Mouse (Mus musculus) brain, embryonic 18.5 days (tissue): Measurements from ENCODE around the gene Aspg.
A peak's percentile ranks its signal among the peaks of the same experiment; 100 is the strongest.

ENCODE experiments used
- DNase-seq: peaks from one replicate; pipeline ENCODE4 v3.0.0-alpha.2; 2012; ENCODE audit warnings: low read depth, low spot score

The Aspg gene

GRCm38 (mm10) chr12:112113710-112114109 lies 7.2 kb downstream of the Aspg start:
- no peak for DNase-seq

- no peak for DNase-seq
Measured at GRCm38 (mm10) chr12:112117006-112117405, 10.5 kb downstream of the Aspg start.

- no peak for DNase-seq
Measured at GRCm38 (mm10) chr12:112117649-112118048, 11.2 kb downstream of the Aspg start.

GRCm38 (mm10) chr12:112121188-112121587 lies 14.7 kb downstream of the Aspg start:
- no peak for DNase-seq

GRCm38 (mm10) chr12:112125903-112126302 lies 19.4 kb downstream of the Aspg start:
- DNase-seq, result no peak

- DNase-seq, result no peak
Measured at GRCm38 (mm10) chr12:112126931-112127635, 20.6 kb downstream of the Aspg start.

GRCm38 (mm10) chr12:112128526-112128925 lies 22.0 kb downstream of the Aspg start:
- DNase-seq, result no peak

GRCm38 (mm10) chr12:112129300-112129856 lies 22.9 kb downstream of the Aspg start:
- DNase-seq, result no peak

- no peak for DNase-seq
Measured at GRCm38 (mm10) chr12:112130161-112130860, 23.8 kb downstream of the Aspg start.

- no peak for DNase-seq
Measured at GRCm38 (mm10) chr12:112130957-112131356, 24.5 kb downstream of the Aspg start.

- DNase-seq, result no peak
Measured at GRCm38 (mm10) chr12:112140231-112140630, 33.8 kb downstream of the Aspg start.

- no peak for DNase-seq
Measured at GRCm38 (mm10) chr12:112140745-112141144, 34.3 kb downstream of the Aspg start.

GRCm38 (mm10) chr12:112141300-112141699 lies 34.8 kb downstream of the Aspg start:
- no peak for DNase-seq

- DNase-seq, result peak; percentile 49
Measured at GRCm38 (mm10) chr12:112143116-112143832, 36.8 kb downstream of the Aspg start.

GRCm38 (mm10) chr12:112143833-112144201 lies 37.3 kb downstream of the Aspg start:
- no peak for DNase-seq

GRCm38 (mm10) chr12:112144377-112145115 lies 38.1 kb downstream of the Aspg start:
- DNase-seq, result no peak

GRCm38 (mm10) chr12:112145211-112145874 lies 38.9 kb downstream of the Aspg start:
- peak; percentile 39 for DNase-seq

GRCm38 (mm10) chr12:112145875-112146651 lies 39.6 kb downstream of the Aspg start, which contains the start of gene Kif26a:
Gene Kif26a, plus strand, starts transcription at chr12:112146208.
- DNase-seq, result peak; percentile 71

GRCm38 (mm10) chr12:112147365-112147764 lies 40.9 kb downstream of the Aspg start:
- DNase-seq, result no peak

- no peak for DNase-seq
Measured at GRCm38 (mm10) chr12:112150011-112150410, 43.5 kb downstream of the Aspg start.
